Mouse (Mus musculus) left cerebral cortex, postnatal 4 days (tissue): ENCODE data around the gene Lrch3. TPM values are rescaled to one million over a fixed set of nuclear protein-coding genes. Genes with fewer than 3 reads are reported as not detected.
A peak's percentile ranks its signal among the peaks of the same experiment; 100 is the strongest.
"Not testable (repeated sequence)": the region's sequence is repeated elsewhere in the genome, so short reads cannot be mapped to it uniquely, and the experiment has no call there.

ENCODE experiments used
- DNase-seq: peaks from one replicate; pipeline ENCODE4 v3.0.0-alpha.2; 2022
- intact Hi-C: fragments of 180-260 bp; cut with DNase I; formaldehyde crosslinking; loops from one replicate; pipeline ENCODE4 v1.15.1; 2025
- total RNA-seq, 2 experiments: library from RNA; stranded (reverse); gene quantifications; 2 replicates each; pipeline ENCODE4 v1.2.3; 2021

Lrch3 gene
- total RNA-seq, 2 experiments from 2014 or later, result 46.9 to 47.9 TPM

- intact Hi-C loops, result no loop called here
- no peak for DNase-seq
These were observed 7.2 kb upstream of the Lrch3 start for GRCm38 (mm10) chr16:32906727-32907126.

- intact Hi-C loops, result no loop called here
- no peak for DNase-seq
These were observed 688 bp upstream of the Lrch3 start for GRCm38 (mm10) chr16:32913212-32913611.

GRCm38 (mm10) chr16:32915292-32916068 is 1.6 kb downstream of the Lrch3 start:
- intact Hi-C loops, result no loop called here
- no peak for DNase-seq

- DNase-seq, intact Hi-C loops: not testable (repeated sequence)
These were observed 12.7 kb downstream of the Lrch3 start for GRCm38 (mm10) chr16:32926629-32927028.

- no peak for DNase-seq
- intact Hi-C loops, result no loop called here
These were observed 13.1 kb downstream of the Lrch3 start for GRCm38 (mm10) chr16:32927044-32927443.

GRCm38 (mm10) chr16:32929918-32930317 is 16.0 kb downstream of the Lrch3 start:
- DNase-seq, result no peak
- intact Hi-C loops, result no loop called here

- no peak for DNase-seq
- intact Hi-C loops, result no loop called here
These were observed 20.6 kb downstream of the Lrch3 start for GRCm38 (mm10) chr16:32934470-32934869.

- intact Hi-C loops, result no loop called here
- no peak for DNase-seq
These were observed 21.2 kb downstream of the Lrch3 start for GRCm38 (mm10) chr16:32935088-32935487.

- intact Hi-C loops, result no loop called here
- DNase-seq, result no peak
These were observed 23.5 kb downstream of the Lrch3 start for GRCm38 (mm10) chr16:32937358-32937757.

- peak; percentile 50 for DNase-seq
- intact Hi-C loops, result not testable (repeated sequence)
These were observed 25.4 kb downstream of the Lrch3 start for GRCm38 (mm10) chr16:32939301-32939700.

GRCm38 (mm10) chr16:32939716-32940115 is 25.8 kb downstream of the Lrch3 start:
- DNase-seq, intact Hi-C loops: not testable (repeated sequence)

- DNase-seq, intact Hi-C loops: not testable (repeated sequence)
These were observed 27.3 kb downstream of the Lrch3 start for GRCm38 (mm10) chr16:32941226-32941625.

GRCm38 (mm10) chr16:32942694-32943093 is 28.8 kb downstream of the Lrch3 start:
- intact Hi-C loops, result no loop called here
- no peak for DNase-seq

- intact Hi-C loops, result no loop called here
These were observed 31.5 kb downstream of the Lrch3 start for GRCm38 (mm10) chr16:32945379-32945778.

GRCm38 (mm10) chr16:32948016-32948415 is 34.1 kb downstream of the Lrch3 start:
- intact Hi-C loops, result no loop called here
- DNase-seq, result no peak

More at GRCm38 (mm10) chr16:32945379-32945778, 31.5 kb downstream of the Lrch3 start:
- DNase-seq, result no peak

- no peak for DNase-seq
- intact Hi-C loops, result no loop called here
These were observed 34.8 kb downstream of the Lrch3 start for GRCm38 (mm10) chr16:32948656-32949055.

GRCm38 (mm10) chr16:32949281-32949680 is 35.4 kb downstream of the Lrch3 start:
- DNase-seq, result no peak
- intact Hi-C loops, result no loop called here

- no peak for DNase-seq
- intact Hi-C loops, result no loop called here
These were observed 37.2 kb downstream of the Lrch3 start for GRCm38 (mm10) chr16:32951074-32951473.

- DNase-seq, result no peak
- intact Hi-C loops, result no loop called here
These were observed 39.9 kb downstream of the Lrch3 start for GRCm38 (mm10) chr16:32953806-32954205.

GRCm38 (mm10) chr16:32954304-32954703 is 40.4 kb downstream of the Lrch3 start:
- intact Hi-C loops, result no loop called here
- no peak for DNase-seq

- no peak for DNase-seq
- intact Hi-C loops, result no loop called here
These were observed 43.0 kb downstream of the Lrch3 start for GRCm38 (mm10) chr16:32956889-32957288.

GRCm38 (mm10) chr16:32972535-32972934 is 58.6 kb downstream of the Lrch3 start:
- DNase-seq, result no peak
- intact Hi-C loops, result no loop called here

GRCm38 (mm10) chr16:32973047-32973446 is 59.1 kb downstream of the Lrch3 start:
- intact Hi-C loops, result no loop called here
- DNase-seq, result no peak
